Mouse (Mus musculus) forebrain, postnatal 0 days (tissue): ENCODE measurements around the gene 2210016F16Rik. TPM values are rescaled to one million over a fixed set of nuclear protein-coding genes. Genes with fewer than 3 reads are reported as not detected.
"Not testable (repeated sequence)": the region's sequence is repeated elsewhere in the genome, so short reads cannot be mapped to it uniquely, and the experiment has no call there.

ENCODE experiments used
- ATAC-seq: fragments of 200-750 bp; cut with Nextera tagmentation; 2 replicates; pipeline ENCODE4 v1.8.0; 2017; ENCODE audit warnings: mild to moderate bottlenecking, moderate library complexity
- DNase-seq: peaks from one replicate; pipeline ENCODE4 v3.0.0-alpha.2; 2015
- H3K27ac ChIP-seq: fragments of 300-500 bp; sonication (generic); 2 replicates; pipeline ENCODE4 v1.5.1; 2014; ENCODE audit warnings: low read depth, mild to moderate bottlenecking, antibody characterized with exemption, low read length, moderate library complexity, mixed read lengths
- H3K27me3 ChIP-seq: fragments of 300-500 bp; sonication (generic); 2 replicates; pipeline ENCODE4 v1.6.1; 2014; ENCODE audit warnings: mild to moderate bottlenecking, low read length, mixed read lengths; ENCODE audit not compliant: insufficient read depth
- H3K36me3 ChIP-seq: fragments of 300-500 bp; sonication (generic); 2 replicates; pipeline ENCODE4 v1.6.1; 2014; ENCODE audit warnings: mild to moderate bottlenecking, moderate library complexity; ENCODE audit not compliant: insufficient read depth
- H3K4me1 ChIP-seq: fragments of 300-500 bp; sonication (generic); 2 replicates; pipeline ENCODE4 v1.6.1; 2014; ENCODE audit warnings: antibody characterized with exemption; ENCODE audit not compliant: insufficient read depth
- H3K4me2 ChIP-seq: fragments of 300-500 bp; sonication (generic); 2 replicates; pipeline ENCODE4 v1.6.1; 2014; ENCODE audit warnings: low read depth, mild to moderate bottlenecking, moderate library complexity
- H3K4me3 ChIP-seq: fragments of 300-500 bp; sonication (generic); 2 replicates; pipeline ENCODE4 v1.5.1; 2014; ENCODE audit warnings: low read depth, low read length, mixed read lengths
- H3K9ac ChIP-seq: fragments of 300-500 bp; sonication (generic); 2 replicates; pipeline ENCODE4 v1.6.1; 2014; ENCODE audit warnings: mild to moderate bottlenecking
- H3K9me3 ChIP-seq: fragments of 300-500 bp; sonication (generic); 2 replicates; pipeline ENCODE4 v1.6.1; 2016; ENCODE audit warnings: low read length
- CTCF ChIP-seq: sonication (generic); IDR thresholded peaks from 2 replicates; pipeline ENCODE4 v1.5.1; 2016; ENCODE audit warnings: antibody characterized with exemption, control low read depth, low read depth
- WGBS: fragments of 180-500 bp; shearing (Covaris S2); extraction: QIAGEN DNeasy Blood & Tissue Kit; methylation state at CpG from one replicate; pipeline ENCODE4 v1.1.7; 2014; 5-methylcytosine and 5-hydroxymethylcytosine counted together
- polyA plus RNA-seq: library from polyadenylated mRNA; unstranded; fragments of >200 nt; fragmentation: Nextera tagmentation; extraction: Ambion mirVana; gene quantifications from 2 replicates; pipeline ENCODE4 v1.2.1, GENCODE M21; 2015
- total RNA-seq: library from RNA; depleted of rRNA; stranded (reverse); fragments of >200 nt; gene quantifications from 2 replicates; pipeline ENCODE4 v1.2.3, GENCODE M21; 2014

Gene 2210016F16Rik
- total and polyA plus RNA-seq, 2 experiments from 2014 or later: 14.2 to 16.0 TPM

DNA sequence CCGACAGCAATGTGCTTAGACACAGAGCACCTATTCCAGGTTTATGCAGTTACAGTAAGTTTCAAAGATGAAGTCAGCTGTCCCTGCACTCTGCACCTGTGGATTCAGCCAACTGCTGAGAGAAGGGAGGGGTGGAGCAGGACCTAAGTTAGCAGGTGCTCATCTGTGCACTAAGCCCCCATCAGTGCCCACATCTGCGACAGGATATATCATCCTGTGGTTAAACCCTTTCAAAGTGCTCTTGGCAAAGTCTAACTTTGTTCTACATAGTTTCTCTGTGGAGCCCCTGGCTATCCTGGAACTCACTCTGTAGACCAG, 11.9 kb downstream of the 2210016F16Rik start:
- H3K27me3 ChIP-seq: no peaks in the 10 kb centered on the region
- TF ChIP-seq CTCF: no peak
- no peaks in the 10 kb centered on the region for H3K36me3 ChIP-seq
- DNase-seq (no peak), ATAC-seq (no peak)
- no peak overlapping the region for H3K9ac ChIP-seq
- 92% methylated on average over 2 of the region's 2 CpGs for WGBS
- H3K4me2 ChIP-seq: no peak overlapping the region
- no peak overlapping the region for H3K4me3 ChIP-seq
- no peaks in the 10 kb centered on the region for H3K4me1 ChIP-seq
- H3K9me3 ChIP-seq: no peaks in the 10 kb centered on the region
- H3K27ac ChIP-seq: no peak overlapping the region

DNA sequence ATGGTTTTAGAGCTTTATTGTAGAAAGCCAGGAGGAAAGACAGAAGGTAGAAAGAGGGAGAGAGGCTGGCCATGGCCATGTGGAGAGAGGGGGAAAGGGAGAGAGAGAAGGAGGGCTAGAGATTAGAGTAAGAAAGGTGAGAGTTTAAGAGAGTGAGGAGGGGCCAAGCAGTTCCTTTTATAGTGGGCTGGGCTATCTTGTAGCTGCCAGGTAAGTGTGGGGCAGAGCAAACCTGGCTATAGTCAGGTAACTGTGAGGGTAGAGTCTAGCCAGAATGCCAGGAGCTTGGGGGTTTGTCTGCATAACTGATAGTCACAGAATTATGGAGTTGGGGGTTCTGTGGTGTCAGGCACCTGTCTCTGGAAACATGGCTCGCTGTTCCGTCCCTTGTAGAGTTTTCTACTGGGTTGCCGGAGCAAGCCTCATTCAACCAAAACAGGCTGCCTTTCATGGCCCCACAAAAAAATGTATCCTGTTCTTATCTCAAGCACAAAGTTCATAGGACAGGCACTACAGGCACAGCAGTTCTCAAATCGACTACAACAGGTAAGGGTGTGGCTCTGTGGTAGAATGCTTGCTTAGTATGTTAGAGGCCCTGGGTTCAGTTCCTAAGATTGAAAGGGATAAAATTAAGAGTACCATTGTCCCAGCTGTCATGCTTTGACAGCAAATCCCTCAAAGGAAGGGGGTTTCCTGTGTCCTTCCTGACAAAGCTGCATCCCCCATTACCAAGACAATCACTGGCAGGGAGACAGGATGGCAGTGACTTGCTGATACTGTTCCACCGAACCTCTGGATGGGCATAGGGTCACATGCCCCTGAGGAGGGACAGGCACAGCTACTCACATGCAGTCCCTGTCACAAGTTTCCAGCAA, 12.5 kb downstream of the 2210016F16Rik start:
- no peak for ATAC-seq
- no peaks in the 10 kb centered on the region for H3K27me3 ChIP-seq
- no peak overlapping the region for H3K4me2 ChIP-seq
- no peak for TF ChIP-seq CTCF
- 92% methylated on average over 5 of the region's 5 CpGs for WGBS
- H3K9me3 ChIP-seq: no peaks in the 10 kb centered on the region
- no peak for DNase-seq
- H3K4me3 ChIP-seq: no peak overlapping the region
- no peaks in the 10 kb centered on the region for H3K4me1 ChIP-seq
- H3K27ac ChIP-seq: no peak overlapping the region
- no peak overlapping the region for H3K9ac ChIP-seq
- no peaks in the 10 kb centered on the region for H3K36me3 ChIP-seq

DNA sequence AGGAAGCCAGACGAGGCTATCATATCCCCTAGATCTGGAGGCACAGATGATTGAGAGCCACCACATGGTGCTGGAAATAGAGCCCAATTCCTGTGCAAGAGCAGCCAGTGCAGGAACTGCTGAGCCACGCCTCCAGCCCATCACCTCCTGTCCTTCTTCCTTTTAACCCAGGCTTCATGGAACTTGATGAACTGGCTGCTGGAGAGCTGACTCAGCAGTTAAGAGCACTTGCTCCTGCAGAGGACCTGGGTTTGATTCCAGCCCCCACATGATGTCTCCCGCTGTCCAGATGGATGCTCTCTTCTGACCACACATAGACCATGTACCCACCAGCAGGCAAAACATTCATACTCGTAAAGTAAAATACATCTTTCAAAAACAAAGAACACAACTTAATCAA, 16.2 kb downstream of the 2210016F16Rik start:
- Histone ChIP-seq H3K27me3 (no peaks in the 10 kb centered on the region), H3K4me3 (no peak overlapping the region), H3K36me3 (no peaks in the 10 kb centered on the region), H3K27ac (no peak overlapping the region), H3K9me3 (no peaks in the 10 kb centered on the region), H3K9ac (no peak overlapping the region), H3K4me2 (no peak overlapping the region), H3K4me1 (no peaks in the 10 kb centered on the region)
- ATAC-seq (no peak), DNase-seq (no peak)
- TF ChIP-seq CTCF: no peak
- 83% methylated on average over 4 of the region's 4 CpGs for WGBS

DNA sequence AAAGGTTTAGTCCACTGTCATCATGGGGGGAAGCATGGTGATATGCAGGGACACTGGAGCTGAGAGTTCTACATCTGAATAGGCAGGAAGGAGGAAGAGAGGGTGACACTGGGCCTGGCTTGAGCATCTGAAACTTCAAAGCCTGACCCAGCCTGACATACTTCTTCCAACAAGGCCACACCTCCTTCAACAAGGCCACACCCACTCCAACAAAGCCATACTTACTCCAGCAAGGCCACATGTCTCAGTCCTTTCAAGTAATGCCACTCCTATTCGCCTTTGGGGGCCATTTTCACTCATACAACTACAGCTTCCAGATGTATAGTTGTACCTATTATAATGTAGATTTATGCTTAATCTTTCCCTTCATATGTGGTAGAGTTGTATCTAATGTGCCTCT, 17.4 kb downstream of the 2210016F16Rik start:
- Histone ChIP-seq H3K4me1 (no peaks in the 10 kb centered on the region), H3K36me3 (no peaks in the 10 kb centered on the region), H3K4me2 (no peak overlapping the region), H3K27ac (no peak overlapping the region), H3K27me3 (no peaks in the 10 kb centered on the region), H3K9me3 (no peaks in the 10 kb centered on the region), H3K9ac (no peak overlapping the region), H3K4me3 (no peak overlapping the region)
- TF ChIP-seq CTCF: no peak
- no peak for ATAC-seq
- 63% methylated on average over 1 of the region's 1 CpGs for WGBS
- no peak for DNase-seq

DNA sequence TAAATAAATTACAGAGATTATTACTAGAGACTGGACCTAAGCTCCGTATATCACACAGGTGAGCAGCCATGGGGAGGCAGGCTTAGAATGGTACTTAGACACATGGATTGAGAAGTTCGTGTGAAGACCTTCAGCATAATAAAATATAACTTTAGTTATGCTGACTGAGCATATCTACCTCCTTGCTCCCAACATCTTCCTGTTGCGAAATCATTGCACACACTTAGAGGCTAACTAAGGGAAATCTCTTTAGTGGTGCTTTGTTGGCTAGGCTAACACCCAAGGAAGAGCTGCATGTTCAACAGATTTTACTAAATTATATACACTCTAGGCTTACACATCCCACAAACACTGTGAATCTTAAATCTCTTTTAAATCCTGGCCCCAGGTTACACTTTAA, 18.7 kb downstream of the 2210016F16Rik start:
- Histone ChIP-seq H3K4me1 (no peaks in the 10 kb centered on the region), H3K27me3 (no peaks in the 10 kb centered on the region), H3K9me3 (no peaks in the 10 kb centered on the region), H3K4me2 (no peak overlapping the region), H3K36me3 (no peaks in the 10 kb centered on the region), H3K27ac (no peak overlapping the region), H3K4me3 (no peak overlapping the region), H3K9ac (no peak overlapping the region)
- TF ChIP-seq CTCF: no peak
- WGBS: 89% methylated on average over 3 of the region's 3 CpGs
- DNase-seq: no peak
- ATAC-seq: no peak

DNA sequence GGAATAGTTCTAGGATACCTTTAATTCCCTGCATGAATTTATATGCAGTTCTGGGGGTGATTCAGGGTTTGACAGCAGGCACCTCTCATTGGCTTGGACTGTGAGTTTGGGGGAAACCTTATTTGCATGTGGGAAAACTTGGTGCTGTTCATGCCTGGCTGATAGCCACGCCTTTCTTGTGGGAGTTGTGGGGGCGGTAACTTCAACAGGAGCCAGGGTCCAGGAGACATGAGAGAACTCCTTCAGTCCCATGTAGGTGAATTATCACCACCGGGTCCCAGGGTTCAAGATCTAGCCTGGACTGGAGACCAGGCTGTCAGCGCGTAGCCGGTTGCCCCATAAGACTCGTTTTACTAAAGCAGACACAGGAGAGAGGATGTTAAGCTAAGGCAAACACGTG, 19.8 kb downstream of the 2210016F16Rik start:
- not testable (repeated sequence) for H3K9ac ChIP-seq, H3K4me3 ChIP-seq, DNase-seq

DNA sequence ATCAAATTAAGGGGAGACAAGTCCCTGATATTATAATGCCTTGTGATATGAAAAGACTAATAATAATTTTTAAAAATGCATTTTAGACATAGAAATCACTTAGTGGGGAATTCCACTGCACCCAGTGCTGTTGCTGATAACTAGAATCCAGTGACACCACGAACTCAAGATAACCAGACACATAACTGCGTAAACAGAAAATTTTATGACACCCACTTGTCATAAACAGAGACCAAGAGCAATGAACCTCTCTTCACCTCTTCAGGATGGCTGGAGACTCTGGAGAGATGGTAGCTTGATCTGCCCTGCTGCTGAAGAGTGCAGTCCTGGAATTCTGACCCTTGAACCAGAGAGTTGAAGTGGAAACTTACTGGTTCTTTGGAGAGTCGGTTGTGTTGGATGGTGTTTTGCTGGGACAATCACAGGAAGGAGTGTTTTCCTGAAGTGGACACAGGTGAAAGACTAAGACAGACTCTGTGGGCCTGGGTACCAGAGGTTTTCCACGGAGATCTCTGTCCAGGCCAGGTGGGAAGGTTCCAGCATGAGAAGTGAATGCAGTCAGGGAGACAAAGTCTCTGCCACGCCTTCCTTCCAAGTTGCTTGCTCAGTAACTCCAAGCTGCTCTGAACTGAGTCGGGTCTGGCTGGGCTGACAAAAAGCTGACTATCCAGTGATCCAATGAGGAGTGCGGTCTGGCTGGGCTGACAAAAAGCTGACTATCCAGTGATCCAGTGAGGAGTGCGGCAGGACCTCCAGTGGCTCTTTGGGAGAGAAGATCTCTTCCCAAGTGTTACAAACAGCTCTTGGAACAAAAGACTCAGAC, 20.5 kb downstream of the 2210016F16Rik start:
- Histone ChIP-seq H3K27me3 (no peaks in the 10 kb centered on the region), H3K36me3 (no peaks in the 10 kb centered on the region), H3K9me3 (no peaks in the 10 kb centered on the region), H3K4me1 (no peaks in the 10 kb centered on the region), H3K27ac (no peak overlapping the region), H3K4me3 (no peak overlapping the region), H3K9ac (no peak overlapping the region), H3K4me2 (no peak overlapping the region)
- TF ChIP-seq CTCF: no peak
- WGBS: 82% methylated on average over 8 of the region's 8 CpGs
- no peak for DNase-seq
- no peak for ATAC-seq

More for the DNA sequence above, 19.8 kb downstream of the 2210016F16Rik start:
- H3K9me3 ChIP-seq, H3K36me3 ChIP-seq, H3K27ac ChIP-seq, ATAC-seq, H3K27me3 ChIP-seq, H3K4me2 ChIP-seq, H3K4me1 ChIP-seq: not testable (repeated sequence)
- 81% methylated on average over 8 of the region's 8 CpGs for WGBS
